Mouse (Mus musculus) spleen, adult 2 months (tissue): Measurements from ENCODE around the gene Sema6d.

ENCODE experiments used
- CTCF ChIP-seq: fragments of 200-500 bp; IDR thresholded peaks from 2 replicates; pipeline ENCODE4 v1.5.1; 2011; ENCODE audit warnings: mild to moderate bottlenecking, inconsistent platforms; ENCODE audit not compliant: insufficient read depth, insufficient read length, insufficient replicate concordance; ENCODE audit errors: extremely low read depth
- POLR2A ChIP-seq: fragments of 200-500 bp; IDR thresholded peaks from 2 replicates; pipeline ENCODE4 v1.6.1; 2011; ENCODE audit warnings: low read depth, low read length, inconsistent platforms

DNA sequence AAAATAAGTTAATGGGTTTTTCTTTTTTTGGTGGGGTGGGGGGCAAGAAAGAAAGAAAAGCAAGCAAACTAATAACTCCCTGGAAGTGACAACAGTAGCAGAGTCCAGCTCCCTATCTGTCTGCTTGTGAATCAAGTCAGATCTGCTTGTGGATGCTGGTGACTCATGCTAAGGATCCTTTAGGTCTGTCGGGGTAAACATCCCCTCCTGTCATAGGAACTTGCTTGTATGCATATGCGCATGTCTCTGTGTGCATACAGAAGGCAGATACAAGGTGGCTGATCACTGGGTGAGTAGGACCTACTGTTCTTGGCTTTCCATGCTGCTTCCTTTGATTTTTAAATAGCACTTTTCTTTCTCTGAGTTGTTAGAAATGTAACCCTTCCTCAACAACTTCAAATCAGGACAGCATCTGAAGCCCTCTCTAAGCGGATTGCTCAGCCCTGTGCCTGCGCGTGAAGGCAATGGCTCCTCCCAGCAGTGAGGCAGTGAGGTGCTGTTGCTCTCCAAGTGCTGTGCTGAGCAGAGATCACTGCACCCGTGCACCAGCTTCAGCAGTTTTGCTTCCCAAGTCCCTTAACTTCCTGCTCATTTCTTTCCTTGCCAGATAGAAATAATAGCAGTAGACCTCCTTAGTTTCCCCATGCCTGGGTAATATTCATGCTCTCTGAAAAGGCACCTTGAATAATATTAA is 550.9 kb downstream of the Sema6d start:
- TF ChIP-seq CTCF (no peak), POLR2A (no peak)
